Mouse (Mus musculus) CH12.LX (cell line): ENCODE measurements around the gene Dus3l. TPM values are rescaled to one million over a fixed set of nuclear protein-coding genes. Genes with fewer than 3 reads are reported as not detected.

ENCODE experiments used
- DNase-seq: peaks from one replicate; pipeline ENCODE4 v3.0.0-alpha.2; 2013; ENCODE audit errors: extremely low read depth
- H3K27ac ChIP-seq: 2 replicates; pipeline ENCODE4 v1.5.1; 2012; ENCODE audit warnings: low read depth, mild to moderate bottlenecking, control low read depth, moderate library complexity; ENCODE audit not compliant: insufficient read depth
- H3K27me3 ChIP-seq: replicated peaks from 2 replicates; pipeline ENCODE3; 2012; ENCODE audit warnings: inconsistent platforms
- H3K36me3 ChIP-seq, 2 experiments: replicated peaks in 1 of 2; 2 replicates each; pipeline versions ENCODE3 to v1.6.1; 2012; ENCODE audit warnings: inconsistent platforms in 1 of 2, low read length in 1 of 2, mild to moderate bottlenecking in 1 of 2, mixed read lengths in 1 of 2, moderate library complexity in 1 of 2; ENCODE audit not compliant: control insufficient read depth in 1 of 2, insufficient read depth in 1 of 2
- H3K4me1 ChIP-seq, 2 experiments: 2 replicates each; pipeline ENCODE4 v1.6.1; 2012; ENCODE audit warnings: inconsistent platforms in 1 of 2, moderate library complexity in 1 of 2; ENCODE audit not compliant: insufficient read depth in 2 of 2, control insufficient read depth in 1 of 2
- H3K4me2 ChIP-seq: 2 replicates; pipeline ENCODE4 v1.6.1; 2012; ENCODE audit warnings: low read depth, mild to moderate bottlenecking, control low read depth; ENCODE audit not compliant: poor library complexity, insufficient read depth, severe bottlenecking
- H3K4me3 ChIP-seq, 3 experiments: fragments of 150-350 bp in 1 of 3; sonication (generic) in 1 of 3; replicated peaks in 1 of 3; 2 replicates each; pipeline versions ENCODE3 to v1.5.1; 2011 to 2012; ENCODE audit warnings: low read depth in 2 of 3, low read length in 2 of 3, mild to moderate bottlenecking in 2 of 3, moderate library complexity in 2 of 3, control low read depth in 1 of 3, improper control_type of control experiment in 1 of 3, inconsistent platforms in 1 of 3, mixed read lengths in 1 of 3; ENCODE audit not compliant: poor library complexity in 1 of 3
- H3K79me2 ChIP-seq: replicated peaks from 2 replicates; pipeline ENCODE4 v1.6.1; 2012; ENCODE audit warnings: mild to moderate bottlenecking, moderate library complexity; ENCODE audit not compliant: control insufficient read depth, poor library complexity, insufficient read depth, severe bottlenecking; ENCODE audit errors: extremely low read depth
- H3K9ac ChIP-seq: 2 replicates; pipeline ENCODE4 v1.6.1; 2012; ENCODE audit warnings: low read depth, mild to moderate bottlenecking, control low read depth, moderate library complexity; ENCODE audit not compliant: insufficient read depth
- H3K9me3 ChIP-seq: replicated peaks from 2 replicates; pipeline ENCODE3; 2012; ENCODE audit warnings: low read length, inconsistent platforms, mixed read lengths
- CHD1 ChIP-seq: IDR thresholded peaks from 2 replicates; pipeline ENCODE4 v1.6.1; 2012; ENCODE audit warnings: low read depth, low read length, improper control_type of control experiment, inconsistent platforms
- CHD2 ChIP-seq: IDR thresholded peaks from 2 replicates; pipeline ENCODE4 v1.6.1; 2011; ENCODE audit warnings: low read length, improper control_type of control experiment
- CTCF ChIP-seq, 2 experiments: IDR thresholded peaks in 1 of 2; conservative IDR thresholded peaks in 1 of 2; 2 replicates each; pipeline ENCODE4 v1.5.1; 2011 to 2012; ENCODE audit warnings: low read depth in 2 of 2, low read length in 2 of 2, improper control_type of control experiment in 1 of 2, inconsistent platforms in 1 of 2, mild to moderate bottlenecking in 1 of 2, moderate library complexity in 1 of 2
- POLR2AphosphoS2 ChIP-seq: IDR thresholded peaks from 2 replicates; pipeline ENCODE4 v1.6.1; 2011; ENCODE audit warnings: low read depth, low read length, improper control_type of control experiment
- RAD21 ChIP-seq: IDR thresholded peaks from 2 replicates; pipeline ENCODE4 v1.6.1; 2011; ENCODE audit warnings: low read depth, mild to moderate bottlenecking, low read length, improper control_type of control experiment, moderate library complexity
- SMC3 ChIP-seq: IDR thresholded peaks from 2 replicates; pipeline ENCODE4 v1.6.1; 2011; ENCODE audit warnings: low read depth, low read length, improper control_type of control experiment
- UBTF ChIP-seq: IDR thresholded peaks from 2 replicates; pipeline ENCODE4 v1.6.1; 2012; ENCODE audit warnings: low read depth, mild to moderate bottlenecking, inconsistent platforms, low read length, improper control_type of control experiment, moderate library complexity
- USF1 ChIP-seq: IDR thresholded peaks from 2 replicates; pipeline ENCODE4 v1.6.1; 2014; ENCODE audit warnings: low read depth, mild to moderate bottlenecking, inconsistent platforms, low read length, improper control_type of control experiment
- USF2 ChIP-seq: conservative IDR thresholded peaks from 2 replicates; pipeline ENCODE4 v1.6.1; 2011; ENCODE audit warnings: low read depth, low read length, improper control_type of control experiment
- ZKSCAN1 ChIP-seq: IDR thresholded peaks from 2 replicates; pipeline ENCODE4 v1.6.1; 2012; ENCODE audit warnings: low read depth, inconsistent platforms, low read length, improper control_type of control experiment, borderline replicate concordance
- ZMIZ1 ChIP-seq: IDR thresholded peaks from 2 replicates; pipeline ENCODE4 v1.6.1; 2012; ENCODE audit warnings: low read depth, mild to moderate bottlenecking, inconsistent platforms, low read length, improper control_type of control experiment
- dilution Hi-C: fragments of 300-500 bp; cut with MboI; formaldehyde crosslinking; loops from 2 replicates; pipeline ENCODE4 v1.14.3; 2020; ENCODE audit warnings: low sequenced_read_pairs; ENCODE audit not compliant: extremely low pct_unique_long_range_greater_than_20kb, extremely low pct_ligation_motif_present
- in situ Hi-C: fragments of 300-500 bp; cut with MboI; formaldehyde crosslinking; loops from 3 replicates; pipeline ENCODE4 v1.14.3; 2019; ENCODE audit warnings: low sequenced_read_pairs, low pct_ligation_motif_present, low pct_unique_long_range_greater_than_20kb, mixed read lengths
- polyA plus RNA-seq: library from polyadenylated mRNA; unstranded; fragments of >175 nt; gene quantifications from 2 replicates; pipeline ENCODE4 v1.2.1, GENCODE M21; 2012; ENCODE audit warnings: low read depth; ENCODE audit not compliant: insufficient read length
- total RNA-seq, 2 experiments: library from RNA; depleted of rRNA; stranded (reverse); fragments of 300-350 nt in 1 of 2; fragments of >200 nt in 1 of 2; gene quantifications; 2 replicates each; pipeline ENCODE4 v1.2.3; 2012 to 2014

The Dus3l gene
- total and polyA plus RNA-seq, 3 experiments = 35.8 to 57.5 (median 54.3) TPM

DNA sequence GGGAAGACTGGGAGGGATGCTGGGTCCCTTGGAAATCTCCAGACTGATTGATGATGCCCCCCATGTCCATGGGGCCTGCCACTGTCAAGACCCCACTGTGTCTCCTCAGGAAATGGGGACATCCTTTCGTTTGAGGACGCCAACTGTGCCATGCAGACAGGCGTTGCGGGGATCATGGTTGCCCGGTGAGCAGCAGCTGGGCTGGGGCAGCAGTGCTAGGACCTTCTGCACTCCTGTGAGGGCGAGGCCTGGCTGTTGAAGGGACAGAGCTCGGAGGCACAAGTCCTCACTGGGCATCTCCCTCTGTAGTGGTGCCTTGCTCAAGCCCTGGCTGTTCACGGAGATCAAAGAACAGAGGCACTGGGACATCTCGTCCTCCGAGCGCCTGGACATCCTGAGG is 4.4 kb downstream of the Dus3l start:
- dilution Hi-C loops = no loop called here
- Histone ChIP-seq H3K27ac (no peak overlapping the region), H3K79me2 (peaks cover 8% of the 10 kb centered on the region), H3K9ac (no peak overlapping the region), H3K9me3 (no peaks in the 10 kb centered on the region), H3K4me1 (peaks cover 0 to 5% of the 10 kb centered on the region in 2 experiments; a peak in 2 of 4 replicates), H3K27me3 (no peaks in the 10 kb centered on the region), H3K4me3 (no peak overlapping the region), H3K4me2 (no peak overlapping the region), H3K36me3 (peaks cover 51 to 72% of the 10 kb centered on the region in 2 experiments)
- TF ChIP-seq CHD2 (no peak), SMC3 (no peak), ZMIZ1 (no peak), RAD21 (no peak), ZKSCAN1 (no peak)
- DNase-seq = no peak
- in situ Hi-C loops = no loop called here

DNA sequence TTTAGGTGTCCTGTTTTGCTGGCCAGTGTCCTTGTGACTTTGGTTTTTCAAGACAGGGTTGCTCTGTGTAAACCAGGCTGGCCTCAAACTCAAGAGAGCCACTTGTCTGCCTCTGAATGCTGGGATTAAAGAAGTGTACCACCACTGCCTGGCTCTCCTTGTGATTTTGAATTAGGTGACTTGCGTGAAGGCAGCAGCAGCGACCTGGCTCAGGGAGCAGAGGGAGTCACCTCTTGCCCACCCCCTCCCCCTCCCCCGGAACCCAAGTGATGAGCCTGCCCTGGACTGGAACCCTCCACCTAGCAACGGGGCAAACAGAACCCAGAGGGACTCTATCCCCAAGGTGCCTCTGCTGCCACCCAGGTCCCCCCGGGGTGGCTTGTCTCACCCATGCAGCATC is 5.4 kb downstream of the Dus3l start, which contains the start of gene Prr22:
TSS of gene Prr22 (plus strand) at position 301 of the 400 bp plus-strand sequence.
- H3K27ac ChIP-seq = no peak within 1 kb of the TSS
- dilution Hi-C loops (no loop called here), in situ Hi-C loops (no loop called here)
- no peak within 1 kb of the TSS for H3K4me3 ChIP-seq
- H3K4me1 ChIP-seq = peaks cover 0 to 5% of the 10 kb centered on the region in 2 experiments; a peak in 2 of 4 replicates
- TF ChIP-seq USF1 = no peak
- TF ChIP-seq POLR2AphosphoS2 = no peak
- no peak for TF ChIP-seq UBTF
- no peak for TF ChIP-seq USF2
- H3K79me2 ChIP-seq = peaks cover 8% of the 10 kb centered on the region
- peaks cover 51 to 75% of the 10 kb centered on the region in 2 experiments for H3K36me3 ChIP-seq
- no peaks in the 10 kb centered on the region for H3K27me3 ChIP-seq
- H3K9me3 ChIP-seq = no peaks in the 10 kb centered on the region
- no peak within 1 kb of the TSS for H3K9ac ChIP-seq
- no peak within 1 kb of the TSS for H3K4me2 ChIP-seq
- DNase-seq = no peak

DNA sequence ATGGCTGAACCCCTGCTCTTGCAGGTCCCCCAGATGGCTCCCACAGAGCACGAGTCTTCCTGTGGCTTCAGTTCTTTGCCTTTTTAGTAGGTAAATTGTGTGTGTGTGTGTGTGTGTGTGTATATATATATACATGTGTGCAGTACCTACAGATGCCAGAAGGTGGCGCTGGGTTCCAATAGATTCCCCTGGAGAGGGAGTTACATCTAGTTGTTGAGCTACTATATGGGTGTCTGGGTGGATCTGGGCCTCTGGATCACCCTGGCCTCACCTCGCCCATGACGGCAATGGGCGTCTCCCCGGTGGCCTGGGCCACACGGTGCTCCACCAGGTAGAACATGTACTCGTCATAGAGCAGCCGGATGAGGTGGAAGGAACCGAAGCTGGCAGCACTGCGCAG is 13.0 kb downstream of the Dus3l start:
- in situ Hi-C loops (no loop called here), dilution Hi-C loops (no loop called here)
- Histone ChIP-seq H3K9ac (no peak overlapping the region), H3K4me3 (no peak overlapping the region), H3K4me2 (no peak overlapping the region), H3K79me2 (no peaks in the 10 kb centered on the region), H3K4me1 (no peaks in the 10 kb centered on the region), H3K27ac (no peak overlapping the region), H3K36me3 (peaks cover 0 to 14% of the 10 kb centered on the region in 2 experiments), H3K27me3 (peaks cover 18% of the 10 kb centered on the region), H3K9me3 (peaks cover 9% of the 10 kb centered on the region)
- TF ChIP-seq CTCF (conservative IDR thresholded peaks at IDR 0.05 in 1 of 2, IDR thresholded peaks at IDR 0.05 in 1 of 2; ENCODE audit: low read depth in 2 of 2, low read length in 2 of 2) (peak in 1 of 2 experiments; percentile 5; a peak in 1 of 4 replicates), CHD1 (no peak)
- no peak for DNase-seq
